Mouse (Mus musculus): ENCODE results near the gene Slc45a3. TPM values are rescaled to one million over a fixed set of nuclear protein-coding genes. Genes with fewer than 3 reads are reported as not detected.

The Slc45a3 gene
- polyA plus RNA-seq, 1 experiment from 2014 or later, result 8.4 TPM

DNA sequence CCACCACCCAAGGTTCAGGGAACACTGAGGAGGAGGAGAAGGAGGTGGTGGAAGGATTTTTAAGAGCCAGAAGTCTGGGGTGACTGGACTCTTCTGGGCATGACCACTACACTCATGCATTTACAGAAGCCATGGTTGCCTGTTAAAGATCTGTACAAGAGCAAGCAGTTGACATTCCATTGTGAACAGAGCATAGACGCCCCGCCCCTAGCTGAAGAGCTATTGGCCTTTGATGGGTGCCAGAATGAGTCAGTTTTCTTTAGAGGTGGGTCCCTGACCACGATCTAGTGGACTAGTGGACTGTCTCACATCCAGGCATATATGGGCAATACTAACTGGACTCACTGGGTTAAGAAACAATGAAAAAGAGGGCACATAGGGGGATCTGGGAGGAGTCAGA, 43.3 kb downstream of the Slc45a3 start:
- ATAC-seq (replicated peaks; ENCODE audit: low FRiP score) (no peak), DNase-seq (ENCODE audit: low spot score) (no peak)
- Histone ChIP-seq H3K36me3 (ENCODE audit: control insufficient read depth, insufficient read depth, low read length) (no peaks in the 10 kb centered on the region), H3K9me3 (ENCODE audit: control insufficient read depth, low read length) (no peaks in the 10 kb centered on the region), H3K9ac (ENCODE audit: low read length) (no peak overlapping the region), H3K4me1 (replicated peaks; ENCODE audit: control insufficient read depth, insufficient read depth, low read length) (peaks cover 6% of the 10 kb centered on the region; the same call in 1 of the 2 replicates), H3K27ac (ENCODE audit: low read depth, low read length) (no peak overlapping the region), H3K4me3 (ENCODE audit: low read depth, low read length) (no peak overlapping the region), H3K4me2 (ENCODE audit: low read depth, low read length, severe bottlenecking) (no peak overlapping the region), H3K27me3 (ENCODE audit: control insufficient read depth, insufficient read depth, low read length) (no peaks in the 10 kb centered on the region)
- 81% methylated on average over 3 of the region's 3 CpGs for WGBS

DNA sequence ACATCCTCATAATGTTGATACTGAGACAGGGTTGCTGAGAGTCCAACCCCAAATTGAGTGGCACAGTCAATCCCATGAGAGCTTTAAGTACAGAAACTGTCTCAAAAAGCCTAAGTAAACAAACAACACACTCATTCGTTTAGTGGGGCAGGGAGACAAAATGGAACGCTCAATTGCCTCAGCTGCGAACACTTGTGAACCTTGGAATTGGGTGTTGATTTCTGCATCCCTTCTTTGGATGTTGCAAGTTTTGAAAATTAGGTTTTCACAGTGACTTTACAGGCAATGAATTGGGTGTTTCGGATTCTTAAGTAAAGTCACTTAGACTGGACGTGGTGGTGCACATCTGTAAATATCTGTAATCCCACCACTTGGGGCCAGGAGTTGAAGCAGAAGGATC, 44.0 kb downstream of the Slc45a3 start:
- Histone ChIP-seq H3K9me3 (ENCODE audit: control insufficient read depth, low read length) (no peaks in the 10 kb centered on the region), H3K27ac (ENCODE audit: low read depth, low read length) (no peak overlapping the region), H3K9ac (ENCODE audit: low read length) (peak overlapping the region; percentile 93; the same call in 1 of the 2 replicates), H3K4me3 (ENCODE audit: low read depth, low read length) (peak overlapping the region; percentile 88), H3K4me2 (ENCODE audit: low read depth, low read length, severe bottlenecking) (peak overlapping the region; percentile 56), H3K36me3 (ENCODE audit: control insufficient read depth, insufficient read depth, low read length) (no peaks in the 10 kb centered on the region), H3K27me3 (ENCODE audit: control insufficient read depth, insufficient read depth, low read length) (no peaks in the 10 kb centered on the region), H3K4me1 (replicated peaks; ENCODE audit: control insufficient read depth, insufficient read depth, low read length) (peaks cover 6% of the 10 kb centered on the region; the same call in 1 of the 2 replicates)
- WGBS, result 44% methylated on average over 5 of the region's 5 CpGs
- ATAC-seq (replicated peaks; ENCODE audit: low FRiP score), result no peak
- no peak for DNase-seq (ENCODE audit: low spot score)

DNA sequence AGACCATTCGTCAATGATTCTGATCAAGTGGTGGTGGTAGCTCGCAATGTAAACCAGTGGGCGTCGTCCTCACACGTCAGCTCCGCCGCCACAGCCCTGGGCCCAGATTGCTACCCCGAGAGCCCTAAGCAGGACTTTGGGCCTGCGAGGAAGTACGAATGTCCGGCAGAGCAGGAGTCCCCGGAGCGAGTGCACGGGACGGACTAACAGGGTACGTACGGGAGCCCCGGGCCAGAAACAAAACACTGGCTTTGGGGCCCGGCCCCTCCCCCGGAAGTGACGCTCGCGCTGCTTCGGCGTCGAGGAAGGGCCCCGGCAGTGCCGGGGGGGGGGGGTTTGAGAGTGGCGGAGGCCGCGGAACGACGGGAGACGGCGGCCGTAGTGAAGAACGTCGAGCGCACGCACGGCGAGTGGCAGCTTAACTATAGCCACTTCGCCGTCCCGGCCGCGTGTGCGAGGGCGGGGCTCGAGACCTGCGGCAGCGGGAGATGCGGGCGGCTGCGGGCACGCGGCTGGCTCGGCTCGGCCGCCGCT, 44.6 kb downstream of the Slc45a3 start, which contains the start of gene Elk4:
TSS of gene Elk4 (plus strand) at position 326 of the 534 bp plus-strand sequence.
- Histone ChIP-seq H3K9ac (ENCODE audit: low read length) (peak within 1 kb of the TSS; percentile 93), H3K36me3 (ENCODE audit: control insufficient read depth, insufficient read depth, low read length) (no peaks in the 10 kb centered on the region), H3K27ac (ENCODE audit: low read depth, low read length) (peak within 1 kb of the TSS; percentile 91), H3K4me1 (replicated peaks; ENCODE audit: control insufficient read depth, insufficient read depth, low read length) (peaks cover 6% of the 10 kb centered on the region; the same call in 1 of the 2 replicates), H3K4me2 (ENCODE audit: low read depth, low read length, severe bottlenecking) (peak within 1 kb of the TSS; percentile 56), H3K27me3 (ENCODE audit: control insufficient read depth, insufficient read depth, low read length) (no peaks in the 10 kb centered on the region), H3K9me3 (ENCODE audit: control insufficient read depth, low read length) (no peaks in the 10 kb centered on the region), H3K4me3 (ENCODE audit: low read depth, low read length) (peak within 1 kb of the TSS; percentile 88)
- 0% methylated on average over 53 of the region's 61 CpGs for WGBS
- DNase-seq (ENCODE audit: low spot score), result peak; percentile 95
- peak; percentile 91 for ATAC-seq (replicated peaks; ENCODE audit: low FRiP score)

DNA sequence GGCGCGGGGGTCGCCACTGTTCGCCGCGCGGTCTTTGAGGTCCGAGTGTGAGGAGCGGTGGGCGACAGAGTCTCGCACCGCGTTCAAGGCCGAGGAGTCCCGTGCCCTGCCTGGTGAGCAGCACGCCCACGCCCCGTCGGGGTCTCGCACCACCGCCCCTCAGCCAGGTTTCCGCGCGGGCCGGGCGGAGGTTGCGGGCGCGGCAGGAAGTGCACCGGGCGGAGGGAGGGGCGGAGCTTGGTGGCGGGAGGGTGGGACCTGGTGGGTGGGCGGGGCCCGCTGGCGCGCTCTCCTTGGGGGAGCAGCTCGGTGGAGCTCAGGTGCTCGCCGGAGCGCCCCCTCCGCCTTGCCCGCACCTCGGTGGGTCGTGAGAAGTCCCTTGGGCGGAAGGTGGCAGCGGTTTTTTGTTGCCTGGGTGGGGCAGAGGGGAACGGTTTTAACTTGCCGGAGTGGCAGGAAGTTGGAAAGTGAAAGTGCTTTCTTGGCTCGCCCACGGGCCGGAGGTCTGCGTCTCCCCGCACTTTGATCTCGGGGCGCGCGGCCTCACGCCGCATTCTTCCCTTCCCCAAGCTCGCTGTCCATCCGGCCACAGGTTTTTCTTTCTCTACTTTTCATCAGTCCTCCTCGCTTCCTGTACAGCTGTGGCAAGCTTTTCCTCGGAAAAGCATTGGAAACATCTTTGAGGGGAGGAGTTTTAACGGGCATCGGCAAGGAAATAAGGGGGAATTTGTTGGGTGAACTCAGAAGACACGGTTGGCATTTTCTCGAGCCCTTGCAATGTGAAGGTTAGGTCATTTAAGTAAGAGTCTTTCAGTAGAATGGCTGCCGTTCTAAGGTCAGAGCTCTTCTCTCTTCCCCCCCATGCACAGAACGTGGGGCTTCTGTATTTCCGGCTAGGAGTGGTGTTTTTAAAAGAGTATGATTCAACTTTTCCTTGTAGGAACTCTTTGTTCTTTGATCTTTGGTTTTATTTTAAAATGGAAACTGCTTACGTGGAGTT, 45.4 kb downstream of the Slc45a3 start:
- DNase-seq (ENCODE audit: low spot score) (peak; percentile 96), ATAC-seq (replicated peaks; ENCODE audit: low FRiP score) (peak; percentile 89)
- peak overlapping the region; percentile 91 for H3K27ac ChIP-seq (ENCODE audit: low read depth, low read length)
- H3K4me1 ChIP-seq (replicated peaks; ENCODE audit: control insufficient read depth, insufficient read depth, low read length), result peaks cover 6% of the 10 kb centered on the region; the same call in 1 of the 2 replicates
- peak overlapping the region; percentile 93 for H3K9ac ChIP-seq (ENCODE audit: low read length)
- peak overlapping the region; percentile 56 for H3K4me2 ChIP-seq (ENCODE audit: low read depth, low read length, severe bottlenecking)
- peak overlapping the region; percentile 88 for H3K4me3 ChIP-seq (ENCODE audit: low read depth, low read length)
- WGBS, result under 1% methylated on average over 69 of the region's 72 CpGs
- H3K36me3 ChIP-seq (ENCODE audit: control insufficient read depth, insufficient read depth, low read length), result no peaks in the 10 kb centered on the region
- H3K9me3 ChIP-seq (ENCODE audit: control insufficient read depth, low read length), result no peaks in the 10 kb centered on the region
- no peaks in the 10 kb centered on the region for H3K27me3 ChIP-seq (ENCODE audit: control insufficient read depth, insufficient read depth, low read length)

DNA sequence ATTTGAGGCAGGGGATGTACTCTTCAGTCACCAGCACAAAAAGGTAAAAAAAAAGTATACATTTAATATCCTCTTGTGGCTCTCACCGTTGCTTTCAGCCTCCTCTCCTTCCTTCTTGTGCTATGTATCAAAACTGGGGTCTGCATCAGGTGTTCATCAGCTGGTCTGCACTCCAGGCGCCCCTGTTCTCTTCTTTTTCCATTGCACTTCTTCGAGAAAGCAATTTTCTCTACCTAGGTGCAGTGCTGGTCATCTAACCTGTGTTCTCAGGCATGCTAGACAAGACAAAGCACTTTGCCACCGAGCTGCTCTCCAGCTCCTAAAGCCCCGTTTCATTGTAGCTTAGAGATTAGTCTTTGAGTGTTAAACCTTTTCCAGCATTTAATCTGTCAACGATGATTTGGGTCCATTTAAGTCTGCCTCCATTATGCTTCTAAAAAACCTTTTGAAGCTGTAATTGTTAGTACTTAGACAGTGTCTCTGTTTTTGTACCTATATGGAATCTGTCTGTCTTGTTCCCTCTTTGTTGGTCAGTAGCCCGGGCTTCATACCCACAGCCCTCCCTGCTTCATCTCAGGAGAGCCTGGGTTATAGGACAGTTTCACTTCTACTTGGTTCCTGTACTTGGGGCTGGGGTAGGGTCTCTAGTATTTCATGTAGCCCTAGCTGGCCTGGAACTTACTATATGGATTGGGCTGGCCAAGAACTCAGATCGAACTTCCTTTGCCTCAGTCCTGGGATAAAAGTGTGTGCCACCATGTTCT, 46.3 kb downstream of the Slc45a3 start:
- 45% methylated on average over 8 of the region's 8 CpGs for WGBS
- Histone ChIP-seq H3K4me2 (ENCODE audit: low read depth, low read length, severe bottlenecking) (peak overlapping the region; percentile 56), H3K9me3 (ENCODE audit: control insufficient read depth, low read length) (no peaks in the 10 kb centered on the region), H3K27ac (ENCODE audit: low read depth, low read length) (no peak overlapping the region), H3K36me3 (ENCODE audit: control insufficient read depth, insufficient read depth, low read length) (no peaks in the 10 kb centered on the region), H3K4me1 (replicated peaks; ENCODE audit: control insufficient read depth, insufficient read depth, low read length) (peaks cover 6% of the 10 kb centered on the region; the same call in 1 of the 2 replicates), H3K9ac (ENCODE audit: low read length) (peak overlapping the region; percentile 93), H3K27me3 (ENCODE audit: control insufficient read depth, insufficient read depth, low read length) (no peaks in the 10 kb centered on the region), H3K4me3 (ENCODE audit: low read depth, low read length) (peak overlapping the region; percentile 88)
- DNase-seq (ENCODE audit: low spot score), result no peak
- ATAC-seq (replicated peaks; ENCODE audit: low FRiP score), result no peak

DNA sequence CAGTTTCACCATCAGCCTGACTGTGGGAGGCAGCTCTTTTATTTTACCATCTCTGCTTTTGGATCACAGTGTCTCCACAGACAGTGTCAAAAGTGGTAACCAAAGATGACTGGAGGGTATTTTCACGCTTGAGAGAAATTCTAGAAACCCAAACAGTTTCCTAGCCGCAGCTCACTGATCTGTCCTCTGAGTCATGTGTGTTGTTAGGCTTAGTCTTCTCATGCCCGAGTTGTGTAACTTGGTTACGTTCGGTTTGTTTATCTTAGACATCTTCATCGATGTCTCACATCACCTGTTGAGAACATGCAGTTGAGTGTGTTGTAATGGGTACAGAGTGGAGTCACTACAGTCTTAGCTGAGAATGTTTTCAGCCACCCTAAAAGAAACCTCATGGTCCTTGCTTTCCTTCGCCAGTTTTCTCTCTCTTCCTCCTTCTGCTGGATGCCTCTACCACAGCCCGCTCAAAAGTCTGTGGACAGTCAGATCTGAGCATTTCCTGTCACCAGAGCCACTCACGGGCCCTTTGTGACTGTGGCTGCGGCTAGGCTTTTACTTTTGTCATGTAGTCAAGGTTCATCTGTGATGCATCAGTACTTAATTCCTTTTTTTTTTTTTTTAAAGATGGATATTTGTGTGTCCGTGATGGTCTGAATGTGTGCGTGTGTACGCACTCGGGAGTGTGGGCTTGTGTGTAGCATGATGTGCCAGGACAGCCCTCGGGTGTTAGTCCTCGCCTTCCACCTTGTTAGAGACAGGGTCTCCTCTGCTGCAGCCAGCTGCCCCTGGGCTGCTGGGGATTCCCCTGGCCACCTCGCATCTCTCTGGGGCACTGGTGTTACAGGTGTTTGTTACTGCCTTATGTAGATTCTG, 48.1 kb downstream of the Slc45a3 start:
- H3K4me3 ChIP-seq (ENCODE audit: low read depth, low read length), result no peak overlapping the region
- no peak for ATAC-seq (replicated peaks; ENCODE audit: low FRiP score)
- no peak overlapping the region for H3K4me2 ChIP-seq (ENCODE audit: low read depth, low read length, severe bottlenecking)
- no peak overlapping the region for H3K27ac ChIP-seq (ENCODE audit: low read depth, low read length)
- no peak for DNase-seq (ENCODE audit: low spot score)
- no peaks in the 10 kb centered on the region for H3K9me3 ChIP-seq (ENCODE audit: control insufficient read depth, low read length)
- no peaks in the 10 kb centered on the region; the same call in 1 of the 2 replicates for H3K36me3 ChIP-seq (ENCODE audit: control insufficient read depth, insufficient read depth, low read length)
- H3K27me3 ChIP-seq (ENCODE audit: control insufficient read depth, insufficient read depth, low read length), result no peaks in the 10 kb centered on the region
- WGBS, result 91% methylated on average over 17 of the region's 17 CpGs
- H3K4me1 ChIP-seq (replicated peaks; ENCODE audit: control insufficient read depth, insufficient read depth, low read length), result peaks cover 6% of the 10 kb centered on the region; the same call in 1 of the 2 replicates
- H3K9ac ChIP-seq (ENCODE audit: low read length), result no peak overlapping the region

DNA sequence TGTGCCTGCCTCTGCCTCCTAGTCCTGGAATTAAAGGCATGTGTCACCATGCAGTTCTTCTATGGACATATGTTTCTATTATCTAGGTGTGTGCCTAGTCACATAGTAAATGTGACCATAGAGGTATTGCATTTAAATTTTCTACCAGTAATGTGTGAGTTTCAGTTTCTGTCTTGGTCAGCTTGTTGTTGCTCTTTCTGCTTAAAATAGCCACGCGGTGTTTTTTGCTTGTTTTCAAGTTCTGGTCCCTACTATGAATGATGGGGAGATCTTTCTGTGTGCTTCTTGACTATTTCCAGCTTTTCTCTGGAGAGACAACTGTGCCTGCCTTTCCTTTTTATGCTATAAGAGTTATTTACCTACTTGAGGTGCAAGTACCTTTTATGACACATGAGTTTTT, 49.0 kb downstream of the Slc45a3 start:
- no peaks in the 10 kb centered on the region for H3K9me3 ChIP-seq (ENCODE audit: control insufficient read depth, low read length)
- no peak for DNase-seq (ENCODE audit: low spot score)
- no peak overlapping the region for H3K4me2 ChIP-seq (ENCODE audit: low read depth, low read length, severe bottlenecking)
- H3K4me1 ChIP-seq (replicated peaks; ENCODE audit: control insufficient read depth, insufficient read depth, low read length), result peaks cover 6% of the 10 kb centered on the region; the same call in 1 of the 2 replicates
- H3K4me3 ChIP-seq (ENCODE audit: low read depth, low read length), result no peak overlapping the region
- 77% methylated on average over 2 of the region's 2 CpGs for WGBS
- H3K36me3 ChIP-seq (ENCODE audit: control insufficient read depth, insufficient read depth, low read length), result no peaks in the 10 kb centered on the region; the same call in 1 of the 2 replicates
- ATAC-seq (replicated peaks; ENCODE audit: low FRiP score), result no peak
- H3K27me3 ChIP-seq (ENCODE audit: control insufficient read depth, insufficient read depth, low read length), result no peaks in the 10 kb centered on the region
- H3K27ac ChIP-seq (ENCODE audit: low read depth, low read length), result no peak overlapping the region
- no peak overlapping the region for H3K9ac ChIP-seq (ENCODE audit: low read length)
